Mouse (Mus musculus) kidney, postnatal 0 days (tissue): Measurements from ENCODE around the gene Man1c1. TPM values are rescaled to one million over a fixed set of nuclear protein-coding genes. Genes with fewer than 3 reads are reported as not detected.

ENCODE experiments used
- ATAC-seq: fragments of 200-750 bp; cut with Nextera tagmentation; replicated peaks from 2 replicates; pipeline ENCODE4 v1.8.0; 2017; ENCODE audit warnings: low read depth, moderate number of reproducible peaks, moderate TSS enrichment, moderate library complexity; ENCODE audit not compliant: low FRiP score
- DNase-seq: peaks from one replicate; pipeline ENCODE4 v3.0.0-alpha.2; 2016; ENCODE audit warnings: low spot score
- H3K27ac ChIP-seq: fragments of 300-500 bp; sonication (generic); 2 replicates; pipeline ENCODE4 v1.5.1; 2014; ENCODE audit warnings: mild to moderate bottlenecking
- H3K27me3 ChIP-seq: fragments of 300-500 bp; sonication (generic); 2 replicates; pipeline ENCODE4 v1.6.1; 2014; ENCODE audit warnings: low read length, mixed read lengths; ENCODE audit not compliant: insufficient read depth
- H3K36me3 ChIP-seq: fragments of 300-500 bp; sonication (generic); 2 replicates; pipeline ENCODE4 v1.6.1; 2014; ENCODE audit warnings: low read length, mixed read lengths; ENCODE audit not compliant: insufficient read depth
- H3K4me1 ChIP-seq: fragments of 300-500 bp; sonication (generic); replicated peaks from 2 replicates; pipeline ENCODE4 v1.6.1; 2014; ENCODE audit warnings: antibody characterized with exemption, low read length, mixed read lengths; ENCODE audit not compliant: insufficient read depth
- H3K4me2 ChIP-seq: fragments of 300-500 bp; sonication (generic); 2 replicates; pipeline ENCODE4 v1.6.1; 2014; ENCODE audit warnings: mild to moderate bottlenecking, low read length, moderate library complexity, mixed read lengths
- H3K4me3 ChIP-seq: fragments of 300-500 bp; sonication (generic); replicated peaks from 2 replicates; pipeline ENCODE4 v1.5.1; 2014; ENCODE audit warnings: low read depth, low read length
- H3K9ac ChIP-seq: fragments of 300-500 bp; sonication (generic); 2 replicates; pipeline ENCODE4 v1.6.1; 2014; ENCODE audit warnings: low read depth, low read length
- H3K9me3 ChIP-seq: fragments of 300-500 bp; sonication (generic); replicated peaks from 2 replicates; pipeline ENCODE4 v1.6.1; 2016; ENCODE audit warnings: low read length, inconsistent platforms, mixed read lengths
- CTCF ChIP-seq: IDR thresholded peaks from 2 replicates; pipeline ENCODE4 v1.5.1; 2016; ENCODE audit warnings: antibody characterized with exemption, low read depth, mild to moderate bottlenecking, moderate library complexity
- WGBS: fragments of 180-500 bp; shearing (Covaris S2); extraction: QIAGEN DNeasy Blood & Tissue Kit; methylation state at CpG from one replicate; pipeline ENCODE4 v1.1.7; 2014; 5-methylcytosine and 5-hydroxymethylcytosine counted together
- polyA plus RNA-seq: library from polyadenylated mRNA; unstranded; fragments of >200 nt; fragmentation: Nextera tagmentation; extraction: Ambion mirVana; gene quantifications from 2 replicates; pipeline ENCODE4 v1.2.1, GENCODE M21; 2015

The Man1c1 gene
- polyA plus RNA-seq, 1 experiment from 2014 or later: 3.2 TPM

GRCm38 (mm10) chr4:134600777-134601176 lies 103.3 kb downstream of the Man1c1 start:
- DNase-seq (peak; percentile 82), ATAC-seq (no peak)
- Histone ChIP-seq H3K4me1 (peaks cover 11% of the 10 kb centered on the region), H3K4me2 (no peak overlapping the region), H3K36me3 (no peaks in the 10 kb centered on the region), H3K9me3 (no peaks in the 10 kb centered on the region), H3K27me3 (no peaks in the 10 kb centered on the region), H3K27ac (peak overlapping the region; percentile 43; the same call in 1 of the 2 replicates), H3K4me3 (no peak overlapping the region), H3K9ac (no peak overlapping the region)
- no peak for TF ChIP-seq CTCF
- 53% methylated on average over 7 of the region's 7 CpGs for WGBS

- H3K4me1 ChIP-seq: peaks cover 11% of the 10 kb centered on the region
- no peaks in the 10 kb centered on the region for H3K36me3 ChIP-seq
- no peak overlapping the region for H3K4me2 ChIP-seq
- no peak overlapping the region for H3K4me3 ChIP-seq
- TF ChIP-seq CTCF: no peak
- WGBS: 89% methylated on average over 9 of the region's 9 CpGs
- no peak for ATAC-seq
- no peaks in the 10 kb centered on the region for H3K9me3 ChIP-seq
- no peak overlapping the region for H3K9ac ChIP-seq
- no peak for DNase-seq
- H3K27ac ChIP-seq: no peak overlapping the region
- no peaks in the 10 kb centered on the region for H3K27me3 ChIP-seq
These were observed 104.0 kb downstream of the Man1c1 start for GRCm38 (mm10) chr4:134600060-134600459.

GRCm38 (mm10) chr4:134596816-134597692 lies 107.0 kb downstream of the Man1c1 start:
- ATAC-seq: no peak
- no peak overlapping the region for H3K4me2 ChIP-seq
- WGBS: 69% methylated on average over 10 of the region's 10 CpGs
- no peak overlapping the region for H3K4me3 ChIP-seq
- H3K27ac ChIP-seq: no peak overlapping the region
- no peaks in the 10 kb centered on the region for H3K27me3 ChIP-seq
- no peak for TF ChIP-seq CTCF
- H3K9ac ChIP-seq: no peak overlapping the region
- H3K9me3 ChIP-seq: no peaks in the 10 kb centered on the region
- DNase-seq: no peak
- H3K4me1 ChIP-seq: peaks cover 12% of the 10 kb centered on the region
- H3K36me3 ChIP-seq: 0 out of 2 replicates have a peak, but pooled peaks cover 2% of the 10 kb centered on the region

- no peak overlapping the region for H3K9ac ChIP-seq
- no peak for ATAC-seq
- H3K27me3 ChIP-seq: no peaks in the 10 kb centered on the region
- no peak for TF ChIP-seq CTCF
- H3K36me3 ChIP-seq: 0 out of 2 replicates have a peak, but pooled peaks cover 2% of the 10 kb centered on the region
- H3K4me1 ChIP-seq: peaks cover 11% of the 10 kb centered on the region; the same call in 1 of the 2 replicates
- no peak overlapping the region for H3K27ac ChIP-seq
- WGBS: 89% methylated on average over 10 of the region's 10 CpGs
- no peak overlapping the region for H3K4me3 ChIP-seq
- no peaks in the 10 kb centered on the region for H3K9me3 ChIP-seq
- no peak for DNase-seq
- no peak overlapping the region for H3K4me2 ChIP-seq
These were observed 109.2 kb downstream of the Man1c1 start for GRCm38 (mm10) chr4:134594731-134595439.

- TF ChIP-seq CTCF: no peak
- H3K9me3 ChIP-seq: no peaks in the 10 kb centered on the region
These were observed 111.6 kb downstream of the Man1c1 start for GRCm38 (mm10) chr4:134592442-134592841.

GRCm38 (mm10) chr4:134591506-134592061 lies 112.5 kb downstream of the Man1c1 start:
- TF ChIP-seq CTCF: no peak

More at GRCm38 (mm10) chr4:134592442-134592841, 111.6 kb downstream of the Man1c1 start:
- H3K4me3 ChIP-seq: no peak overlapping the region
- H3K4me2 ChIP-seq: no peak overlapping the region
- 0 out of 2 replicates have a peak, but pooled peaks cover 2% of the 10 kb centered on the region for H3K36me3 ChIP-seq
- no peak for DNase-seq
- no peak overlapping the region for H3K9ac ChIP-seq
- peak overlapping the region; percentile 8; the same call in 1 of the 2 replicates for H3K27ac ChIP-seq
- ATAC-seq: no peak
- no peaks in the 10 kb centered on the region for H3K27me3 ChIP-seq
- H3K4me1 ChIP-seq: peaks cover 11% of the 10 kb centered on the region; the same call in 1 of the 2 replicates
- 58% methylated on average over 4 of the region's 4 CpGs for WGBS

More at GRCm38 (mm10) chr4:134591506-134592061, 112.5 kb downstream of the Man1c1 start:
- Histone ChIP-seq H3K9ac (no peak overlapping the region), H3K27ac (peak overlapping the region; percentile 8; the same call in 1 of the 2 replicates), H3K4me1 (peaks cover 11% of the 10 kb centered on the region; the same call in 1 of the 2 replicates), H3K27me3 (no peaks in the 10 kb centered on the region), H3K4me3 (no peak overlapping the region), H3K4me2 (no peak overlapping the region), H3K36me3 (0 out of 2 replicates have a peak, but pooled peaks cover 2% of the 10 kb centered on the region), H3K9me3 (no peaks in the 10 kb centered on the region)
- ATAC-seq (peak; percentile 47; the same call in 1 of the 2 replicates), DNase-seq (peak; percentile 60)
- 17% methylated on average over 11 of the region's 11 CpGs for WGBS
